Mouse (Mus musculus): Measurements from ENCODE around the gene Cdh24. TPM values are rescaled to one million over a fixed set of nuclear protein-coding genes. Genes with fewer than 3 reads are reported as not detected.
A peak's percentile ranks its signal among the peaks of the same experiment; 100 is the strongest.

Gene Cdh24
- total and polyA plus RNA-seq, 3 experiments = 0.18 to 1.1 (median 0.31) TPM

DNA sequence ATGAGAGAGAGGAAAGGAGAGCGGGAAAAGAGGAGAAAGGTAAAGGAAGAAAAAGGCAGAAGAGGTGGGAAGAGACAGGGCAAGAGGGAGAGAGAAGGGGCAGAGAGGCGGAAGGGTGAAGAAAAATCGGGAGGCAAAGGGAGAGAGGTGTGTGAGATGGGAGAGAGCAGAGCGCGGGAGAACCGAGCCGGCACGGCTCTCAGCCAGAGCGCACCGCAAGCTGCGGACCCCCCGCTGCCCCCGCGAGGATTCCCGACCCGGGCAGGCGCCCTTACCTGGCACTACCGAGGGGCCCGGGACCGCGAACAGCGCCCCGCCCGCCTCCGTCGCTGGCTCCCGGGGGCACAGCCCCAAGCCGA, 239 bp downstream of the Cdh24 start, which contains the start of gene Gm17606:
TSS of gene Gm17606 (plus strand) at position 7 of the 359 bp plus-strand sequence.
- Histone ChIP-seq H3K27ac (peak within 1 kb of the TSS; percentile 40; the same call in 1 of the 2 replicates), H3K4me3 (peak within 1 kb of the TSS; percentile 74), H3K9ac (ENCODE audit: low read depth, low read length) (peak within 1 kb of the TSS; percentile 79), H3K27me3 (ENCODE audit: control insufficient read depth, insufficient read depth, low read length) (no peaks in the 10 kb centered on the region), H3K79me2 (replicated peaks; ENCODE audit: control insufficient read depth, insufficient read depth, low read length) (no peaks in the 10 kb centered on the region), H3K36me3 (ENCODE audit: control insufficient read depth, insufficient read depth, low read length) (no peaks in the 10 kb centered on the region), H3K4me1 (ENCODE audit: control insufficient read depth, insufficient read depth, low read length) (no peaks in the 10 kb centered on the region)
- WGBS = 2% methylated on average over 28 of the region's 28 CpGs
- intact Hi-C loops (cut with DNase I) = loop anchor here (5.0 kb wide), 1 partner anchor 114 kb away; no protein-coding TSS in a partner anchor
- DNase-seq = no peak
- TF ChIP-seq EP300 (IDR thresholded peaks at IDR 0.05; ENCODE audit: insufficient read depth, low read depth, low read length) (no peak), POLR2A (IDR thresholded peaks at IDR 0.05; ENCODE audit: insufficient read depth, low read depth, low read length) (no peak), CTCF (IDR thresholded peaks at IDR 0.05) (no peak)

DNA sequence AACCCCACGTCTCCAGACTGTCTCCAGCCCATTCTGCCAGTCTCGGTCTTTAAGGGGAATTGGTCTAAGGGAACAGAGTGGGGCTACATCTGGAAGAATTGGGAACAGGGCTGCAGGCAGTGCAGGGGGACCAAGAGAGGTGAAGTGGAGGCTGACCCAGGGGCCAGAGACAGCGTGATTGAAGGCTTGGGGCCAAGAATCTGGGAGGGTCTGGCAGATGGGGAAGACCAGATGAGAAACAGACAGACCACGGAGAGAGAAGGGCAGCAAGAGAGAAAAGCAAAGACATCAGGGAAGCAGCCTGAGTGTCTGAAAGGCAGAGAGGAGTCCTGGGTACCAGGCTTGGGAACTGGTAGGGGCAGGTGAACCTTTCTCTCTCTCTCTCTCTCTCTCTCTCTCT, 1.0 kb downstream of the Cdh24 start:
- Histone ChIP-seq H3K4me1 (ENCODE audit: control insufficient read depth, insufficient read depth, low read length) (no peaks in the 10 kb centered on the region), H3K27ac (no peak overlapping the region), H3K27me3 (ENCODE audit: control insufficient read depth, insufficient read depth, low read length) (no peaks in the 10 kb centered on the region), H3K36me3 (ENCODE audit: control insufficient read depth, insufficient read depth, low read length) (no peaks in the 10 kb centered on the region), H3K79me2 (replicated peaks; ENCODE audit: control insufficient read depth, insufficient read depth, low read length) (no peaks in the 10 kb centered on the region), H3K4me3 (no peak overlapping the region), H3K9ac (ENCODE audit: low read depth, low read length) (no peak overlapping the region)
- no peak for DNase-seq
- intact Hi-C loops (cut with DNase I) = loop anchor here (5.0 kb wide), 1 partner anchor 113 kb away; no protein-coding TSS in a partner anchor
- WGBS = 63% methylated on average over 4 of the region's 4 CpGs
- TF ChIP-seq EP300 (IDR thresholded peaks at IDR 0.05; ENCODE audit: insufficient read depth, low read depth, low read length) (no peak), CTCF (IDR thresholded peaks at IDR 0.05) (no peak), POLR2A (IDR thresholded peaks at IDR 0.05; ENCODE audit: insufficient read depth, low read depth, low read length) (no peak)

DNA sequence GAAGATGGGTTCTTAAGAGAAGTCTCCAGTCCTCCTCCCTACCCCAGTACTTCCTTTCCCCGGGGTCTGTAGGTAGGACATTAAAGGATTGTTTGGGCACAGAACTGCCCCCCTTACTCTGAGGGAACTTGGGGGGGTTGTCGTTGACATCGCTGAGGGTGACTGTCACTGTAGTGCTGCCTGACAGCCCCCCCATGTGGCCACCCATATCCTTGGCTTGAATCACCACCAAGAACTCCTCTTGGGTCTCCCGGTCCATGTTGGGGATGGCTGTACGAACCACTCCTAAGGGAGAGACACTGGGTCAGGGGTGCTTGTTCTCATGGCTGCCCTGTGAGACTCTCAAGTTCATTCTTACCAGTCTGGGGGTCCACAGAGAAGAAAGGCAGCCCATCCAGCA, 3.0 kb downstream of the Cdh24 start:
- H3K36me3 ChIP-seq (ENCODE audit: control insufficient read depth, insufficient read depth, low read length) = no peaks in the 10 kb centered on the region
- no peaks in the 10 kb centered on the region for H3K79me2 ChIP-seq (replicated peaks; ENCODE audit: control insufficient read depth, insufficient read depth, low read length)
- no peak overlapping the region for H3K27ac ChIP-seq
- intact Hi-C loops (cut with DNase I) = no loop called here
- H3K4me3 ChIP-seq = no peak overlapping the region
- H3K27me3 ChIP-seq (ENCODE audit: control insufficient read depth, insufficient read depth, low read length) = no peaks in the 10 kb centered on the region
- H3K4me1 ChIP-seq (ENCODE audit: control insufficient read depth, insufficient read depth, low read length) = no peaks in the 10 kb centered on the region
- no peak for TF ChIP-seq POLR2A (IDR thresholded peaks at IDR 0.05; ENCODE audit: insufficient read depth, low read depth, low read length)
- TF ChIP-seq EP300 (IDR thresholded peaks at IDR 0.05; ENCODE audit: insufficient read depth, low read depth, low read length) = no peak
- peak; percentile 28 for TF ChIP-seq CTCF (IDR thresholded peaks at IDR 0.05)
- no peak for DNase-seq
- WGBS = 55% methylated on average over 5 of the region's 5 CpGs
- H3K9ac ChIP-seq (ENCODE audit: low read depth, low read length) = no peak overlapping the region

DNA sequence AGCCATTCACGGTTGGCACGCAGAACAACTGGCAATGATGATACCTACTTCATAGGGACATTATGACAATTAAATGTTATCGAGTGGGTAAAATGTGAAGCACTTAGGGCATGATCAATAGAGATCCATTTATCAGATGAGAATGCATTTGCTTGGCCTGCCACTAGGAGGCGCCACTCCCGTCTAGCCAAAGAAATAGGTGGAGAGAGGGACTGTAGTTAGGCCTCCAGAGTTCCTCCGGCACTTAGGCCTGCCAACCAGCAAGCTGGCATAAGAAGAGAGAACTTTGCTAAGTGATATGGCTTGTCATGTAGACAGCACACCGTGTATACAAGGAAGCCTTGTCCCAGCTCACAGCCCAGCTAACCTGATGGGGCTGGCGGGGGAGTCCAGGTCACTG, 4.2 kb downstream of the Cdh24 start:
- H3K4me3 ChIP-seq = no peak overlapping the region
- no peaks in the 10 kb centered on the region for H3K4me1 ChIP-seq (ENCODE audit: control insufficient read depth, insufficient read depth, low read length)
- intact Hi-C loops (cut with DNase I) = no loop called here
- H3K9ac ChIP-seq (ENCODE audit: low read depth, low read length) = no peak overlapping the region
- no peaks in the 10 kb centered on the region for H3K27me3 ChIP-seq (ENCODE audit: control insufficient read depth, insufficient read depth, low read length)
- no peak overlapping the region for H3K27ac ChIP-seq
- no peaks in the 10 kb centered on the region for H3K79me2 ChIP-seq (replicated peaks; ENCODE audit: control insufficient read depth, insufficient read depth, low read length)
- H3K36me3 ChIP-seq (ENCODE audit: control insufficient read depth, insufficient read depth, low read length) = no peaks in the 10 kb centered on the region
- peak in 1 of 2 experiments; percentile 59 for DNase-seq
- TF ChIP-seq POLR2A (IDR thresholded peaks at IDR 0.05; ENCODE audit: insufficient read depth, low read depth, low read length) (no peak), CTCF (IDR thresholded peaks at IDR 0.05) (peak; percentile 88)
- 55% methylated on average over 8 of the region's 8 CpGs for WGBS

DNA sequence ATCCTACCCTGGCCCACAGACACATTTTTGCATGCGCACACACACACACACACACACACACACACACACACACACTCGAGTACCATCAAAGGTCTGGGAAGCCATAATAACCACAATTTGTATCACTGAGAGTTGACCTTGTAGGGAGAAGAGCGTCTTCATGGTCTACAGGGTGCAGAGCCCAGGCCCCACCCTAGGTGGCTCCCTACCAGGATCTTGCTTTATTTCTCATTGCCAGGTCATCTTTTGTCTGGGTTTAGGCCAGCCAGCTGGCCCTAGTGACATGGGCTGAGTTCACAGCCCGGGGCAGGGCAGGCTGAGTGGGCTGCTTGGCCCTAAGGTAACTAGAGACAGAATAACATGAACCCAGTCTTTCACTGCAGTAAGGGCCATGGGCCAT, 7.0 kb downstream of the Cdh24 start:
- intact Hi-C loops (cut with DNase I) = no loop called here
- TF ChIP-seq EP300 (IDR thresholded peaks at IDR 0.05; ENCODE audit: insufficient read depth, low read depth, low read length) = no peak
- TF ChIP-seq POLR2A (IDR thresholded peaks at IDR 0.05; ENCODE audit: insufficient read depth, low read depth, low read length) = no peak
- 0 out of 2 replicates have a peak, but pooled peaks have one; percentile 8 for TF ChIP-seq CTCF (IDR thresholded peaks at IDR 0.05)
- H3K9ac ChIP-seq (ENCODE audit: low read depth, low read length) = no peak overlapping the region
- 70% methylated on average over 4 of the region's 4 CpGs for WGBS
- no peak overlapping the region for H3K4me3 ChIP-seq
- DNase-seq = no peak
- no peaks in the 10 kb centered on the region for H3K79me2 ChIP-seq (replicated peaks; ENCODE audit: control insufficient read depth, insufficient read depth, low read length)
- no peak overlapping the region for H3K27ac ChIP-seq
- no peaks in the 10 kb centered on the region for H3K4me1 ChIP-seq (ENCODE audit: control insufficient read depth, insufficient read depth, low read length)
- no peaks in the 10 kb centered on the region for H3K36me3 ChIP-seq (ENCODE audit: control insufficient read depth, insufficient read depth, low read length)
- no peaks in the 10 kb centered on the region for H3K27me3 ChIP-seq (ENCODE audit: control insufficient read depth, insufficient read depth, low read length)

- H3K27me3 ChIP-seq (ENCODE audit: control insufficient read depth, insufficient read depth, low read length) = no peaks in the 10 kb centered on the region
- intact Hi-C loops (cut with DNase I) = no loop called here
- DNase-seq = no peak
- H3K4me1 ChIP-seq (ENCODE audit: control insufficient read depth, insufficient read depth, low read length) = no peaks in the 10 kb centered on the region
- H3K4me3 ChIP-seq = no peak overlapping the region
- H3K9ac ChIP-seq (ENCODE audit: low read depth, low read length) = no peak overlapping the region
- TF ChIP-seq EP300 (IDR thresholded peaks at IDR 0.05; ENCODE audit: insufficient read depth, low read depth, low read length) (no peak), POLR2A (IDR thresholded peaks at IDR 0.05; ENCODE audit: insufficient read depth, low read depth, low read length) (no peak), CTCF (IDR thresholded peaks at IDR 0.05) (no peak)
- WGBS = 92% methylated on average over 37 of the region's 37 CpGs
- H3K79me2 ChIP-seq (replicated peaks; ENCODE audit: control insufficient read depth, insufficient read depth, low read length) = no peaks in the 10 kb centered on the region
- no peak overlapping the region for H3K27ac ChIP-seq
- no peaks in the 10 kb centered on the region for H3K36me3 ChIP-seq (ENCODE audit: control insufficient read depth, insufficient read depth, low read length)
Measured at GRCm38 (mm10) chr14:54632252-54632651, 8.9 kb downstream of the Cdh24 start.
